Mouse (Mus musculus): ENCODE data around the gene Fhl3.

DNA sequence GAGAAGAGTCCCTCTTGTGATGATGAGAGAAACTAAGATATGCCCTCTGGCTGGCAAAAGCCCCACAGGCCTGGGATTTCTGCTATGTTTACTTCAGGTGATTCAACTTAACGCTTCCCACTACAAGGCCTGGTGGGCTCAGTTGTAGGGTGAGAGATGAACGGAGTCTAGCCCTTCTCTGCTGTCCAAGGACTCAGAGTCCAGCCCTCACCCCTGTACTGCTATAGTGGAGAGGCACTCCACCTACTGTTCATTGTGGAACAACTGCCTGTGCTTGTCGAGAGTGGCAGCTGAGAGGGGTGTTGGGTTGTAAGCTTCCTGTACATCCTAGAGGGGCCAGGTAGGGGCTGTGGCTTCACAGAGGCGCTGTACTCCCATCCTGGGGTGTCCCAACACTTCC, 37.5 kb downstream of the Fhl3 start:
- TF ChIP-seq ZNF384 (IDR thresholded peaks at IDR 0.05; ENCODE audit: low read depth, low read length) (no peak), CHD2 (IDR thresholded peaks at IDR 0.05; ENCODE audit: low read depth, low read length) (no peak), HCFC1 (IDR thresholded peaks at IDR 0.05; ENCODE audit: borderline replicate concordance, insufficient read depth, low read length) (no peak), ZC3H11A (IDR thresholded peaks at IDR 0.05; ENCODE audit: borderline replicate concordance, low read depth, low read length) (no peak), MAFK (IDR thresholded peaks at IDR 0.05; ENCODE audit: insufficient read depth, low read depth, low read length) (no peak)
